Mouse (Mus musculus): Measurements from ENCODE around the gene Hist2h2bb. TPM values are rescaled to one million over a fixed set of nuclear protein-coding genes. Genes with fewer than 3 reads are reported as not detected.
"Not testable (repeated sequence)": the region's sequence is repeated elsewhere in the genome, so short reads cannot be mapped to it uniquely, and the experiment has no call there.

Gene Hist2h2bb
- polyA plus RNA-seq, 1 experiment: 1.4 TPM

DNA sequence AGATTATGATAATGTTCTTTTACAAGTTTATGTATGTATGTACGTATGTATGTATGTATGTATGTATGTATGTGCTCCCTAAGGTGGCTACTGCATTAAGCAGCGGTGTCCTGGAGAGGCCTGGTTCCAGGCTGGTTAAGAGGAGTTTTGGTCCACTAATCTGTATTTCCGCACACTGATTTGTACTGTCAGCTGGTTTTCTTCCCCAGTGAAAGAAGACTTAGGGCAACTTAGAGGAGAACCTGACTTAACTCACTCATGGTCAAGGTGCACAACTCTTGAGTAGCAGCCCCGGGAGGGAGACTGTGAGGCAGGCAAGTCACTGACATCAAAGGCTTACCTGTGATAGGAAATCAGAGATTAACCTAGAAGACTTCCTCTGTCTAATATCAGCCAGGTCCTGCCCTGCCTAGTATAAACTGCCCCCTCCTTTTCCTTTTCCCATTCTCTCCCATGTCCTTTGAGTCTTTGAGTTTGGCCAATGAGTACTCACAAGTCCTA is 32.7 kb upstream of the Hist2h2bb start:
- Histone ChIP-seq H3K27ac (ENCODE audit: control insufficient read depth, insufficient read depth, low read depth, low read length) (no peak overlapping the region), H3K27me3 (ENCODE audit: control insufficient read depth, insufficient read depth, low read length) (no peaks in the 10 kb centered on the region), H3K36me3 (ENCODE audit: control insufficient read depth, insufficient read depth, low read length) (no peaks in the 10 kb centered on the region), H3K4me1 (ENCODE audit: control insufficient read depth, insufficient read depth, low read length) (peaks cover 5% of the 10 kb centered on the region; the same call in 1 of the 2 replicates), H3K4me3 (ENCODE audit: control insufficient read depth, low read depth, low read length) (peak overlapping the region; percentile 85)
- TF ChIP-seq POLR2A (IDR thresholded peaks at IDR 0.05; ENCODE audit: control insufficient read depth, low read depth, low read length): no peak
- no peak for TF ChIP-seq CTCF (IDR thresholded peaks at IDR 0.05; ENCODE audit: control insufficient read depth, insufficient read depth, insufficient replicate concordance, low read depth, low read length)

GRCm38 (mm10) chr3:96237335-96237903 is 32.1 kb upstream of the Hist2h2bb start:
- Histone ChIP-seq H3K36me3 (ENCODE audit: control insufficient read depth, insufficient read depth, low read length) (no peaks in the 10 kb centered on the region), H3K4me3 (ENCODE audit: control insufficient read depth, low read depth, low read length) (peak overlapping the region; percentile 85), H3K4me1 (ENCODE audit: control insufficient read depth, insufficient read depth, low read length) (peaks cover 5% of the 10 kb centered on the region; the same call in 1 of the 2 replicates), H3K27ac (ENCODE audit: control insufficient read depth, insufficient read depth, low read depth, low read length) (no peak overlapping the region), H3K27me3 (ENCODE audit: control insufficient read depth, insufficient read depth, low read length) (no peaks in the 10 kb centered on the region)
- TF ChIP-seq CTCF (IDR thresholded peaks at IDR 0.05; ENCODE audit: control insufficient read depth, insufficient read depth, insufficient replicate concordance, low read depth, low read length): no peak
- no peak for TF ChIP-seq POLR2A (IDR thresholded peaks at IDR 0.05; ENCODE audit: control insufficient read depth, low read depth, low read length)

DNA sequence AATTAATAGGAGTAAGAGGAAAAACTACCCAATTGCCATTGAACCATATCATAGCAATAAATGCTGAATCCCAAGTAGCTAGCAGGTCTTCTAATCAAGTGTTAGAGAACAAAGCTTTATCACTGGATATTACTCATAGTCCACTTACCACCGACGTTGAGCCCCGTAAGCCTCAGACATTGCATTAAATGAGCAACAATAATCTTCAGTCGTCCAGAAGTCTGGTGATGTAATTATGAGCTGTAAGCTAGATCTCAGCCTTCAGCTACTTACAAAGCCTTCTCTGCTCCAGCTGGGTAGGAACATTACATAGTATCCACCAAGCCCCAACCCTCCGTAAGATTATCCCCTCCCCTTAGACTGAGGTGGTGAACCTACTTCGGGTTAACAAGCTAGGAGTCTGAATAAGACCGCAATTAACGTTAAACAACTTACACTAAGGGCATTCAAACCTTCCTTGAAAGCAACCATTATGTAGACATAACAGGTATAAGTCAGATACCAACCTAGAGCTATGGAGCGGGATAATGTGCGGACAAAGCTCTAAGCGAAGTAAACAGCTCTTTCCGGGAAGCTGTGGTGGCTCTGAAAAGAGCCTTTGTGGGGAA is 31.5 kb upstream of the Hist2h2bb start:
- Histone ChIP-seq H3K36me3 (ENCODE audit: control insufficient read depth, insufficient read depth, low read length) (no peaks in the 10 kb centered on the region), H3K27ac (ENCODE audit: control insufficient read depth, insufficient read depth, low read depth, low read length) (peak overlapping the region; percentile 71), H3K27me3 (ENCODE audit: control insufficient read depth, insufficient read depth, low read length) (no peaks in the 10 kb centered on the region), H3K4me3 (ENCODE audit: control insufficient read depth, low read depth, low read length) (peak overlapping the region; percentile 85), H3K4me1 (ENCODE audit: control insufficient read depth, insufficient read depth, low read length) (peaks cover 5% of the 10 kb centered on the region; the same call in 1 of the 2 replicates)
- TF ChIP-seq CTCF (IDR thresholded peaks at IDR 0.05; ENCODE audit: control insufficient read depth, insufficient read depth, insufficient replicate concordance, low read depth, low read length): no peak
- TF ChIP-seq POLR2A (IDR thresholded peaks at IDR 0.05; ENCODE audit: control insufficient read depth, low read depth, low read length): no peak

- not testable (repeated sequence) for H3K27me3 ChIP-seq (ENCODE audit: control insufficient read depth, insufficient read depth, low read length); H3K36me3 ChIP-seq (ENCODE audit: control insufficient read depth, insufficient read depth, low read length)
- H3K27ac ChIP-seq (ENCODE audit: control insufficient read depth, insufficient read depth, low read depth, low read length): peak within 1 kb of the TSS; percentile 76
Measured at GRCm38 (mm10) chr3:96238954-96239793, 30.4 kb upstream of the Hist2h2bb start, which contains the start of gene Hist2h3c2. TSS of gene Hist2h3c2 (minus strand) at chr3:96239127.

DNA sequence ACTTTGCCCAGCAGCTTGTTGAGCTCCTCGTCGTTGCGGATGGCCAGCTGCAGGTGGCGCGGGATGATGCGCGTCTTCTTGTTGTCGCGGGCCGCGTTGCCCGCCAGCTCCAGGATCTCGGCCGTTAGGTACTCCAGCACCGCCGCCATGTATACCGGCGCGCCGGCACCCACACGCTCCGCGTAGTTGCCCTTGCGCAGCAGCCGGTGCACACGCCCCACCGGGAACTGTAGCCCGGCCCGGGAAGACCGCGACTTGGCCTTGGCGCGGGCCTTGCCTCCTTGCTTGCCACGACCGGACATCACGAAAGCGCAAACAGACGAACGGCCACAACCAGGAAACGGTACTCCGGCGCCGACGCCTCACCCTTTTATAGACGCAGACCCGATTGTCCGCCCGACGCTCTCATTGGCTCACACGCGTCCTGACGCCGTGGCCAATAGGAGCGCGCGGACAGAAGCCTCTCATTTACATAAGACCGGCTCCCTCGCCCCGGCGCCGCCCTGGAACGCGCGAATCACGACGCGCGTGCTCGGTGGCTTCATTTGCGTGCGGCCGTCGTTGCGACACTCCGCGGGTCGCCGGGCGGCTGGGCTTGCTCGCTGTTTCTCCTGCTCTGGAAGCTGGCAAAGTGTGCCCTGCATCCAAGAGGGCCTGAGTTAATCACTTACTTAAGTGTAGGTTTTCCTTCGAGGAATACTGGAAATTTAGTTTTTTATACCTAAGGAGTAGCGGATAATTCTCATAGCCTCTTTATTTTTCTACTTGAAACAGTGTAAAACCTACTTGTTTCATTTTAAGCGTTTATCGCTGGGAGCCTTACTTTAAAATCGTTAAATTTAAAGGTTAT is 29.4 kb upstream of the Hist2h2bb start, which contains the start of gene Hist2h2aa2:
Hist2h2aa2 (minus strand) TSS at position 328 of the 850 bp plus-strand sequence.
- not testable (repeated sequence) for H3K36me3 ChIP-seq (ENCODE audit: control insufficient read depth, insufficient read depth, low read length); H3K27me3 ChIP-seq (ENCODE audit: control insufficient read depth, insufficient read depth, low read length); H3K4me1 ChIP-seq (ENCODE audit: control insufficient read depth, insufficient read depth, low read length)
- peak within 1 kb of the TSS; percentile 86 for H3K4me3 ChIP-seq (ENCODE audit: control insufficient read depth, low read depth, low read length)
- TF ChIP-seq POLR2A (IDR thresholded peaks at IDR 0.05; ENCODE audit: control insufficient read depth, low read depth, low read length): peak; percentile 73
- peak within 1 kb of the TSS; percentile 84 for H3K27ac ChIP-seq (ENCODE audit: control insufficient read depth, insufficient read depth, low read depth, low read length)

More at GRCm38 (mm10) chr3:96238954-96239793, 30.4 kb upstream of the Hist2h2bb start, which contains the start of gene Hist2h3c2:
- H3K4me3 ChIP-seq (ENCODE audit: control insufficient read depth, low read depth, low read length): peak within 1 kb of the TSS; percentile 85
- H3K4me1 ChIP-seq (ENCODE audit: control insufficient read depth, insufficient read depth, low read length): not testable (repeated sequence)

DNA sequence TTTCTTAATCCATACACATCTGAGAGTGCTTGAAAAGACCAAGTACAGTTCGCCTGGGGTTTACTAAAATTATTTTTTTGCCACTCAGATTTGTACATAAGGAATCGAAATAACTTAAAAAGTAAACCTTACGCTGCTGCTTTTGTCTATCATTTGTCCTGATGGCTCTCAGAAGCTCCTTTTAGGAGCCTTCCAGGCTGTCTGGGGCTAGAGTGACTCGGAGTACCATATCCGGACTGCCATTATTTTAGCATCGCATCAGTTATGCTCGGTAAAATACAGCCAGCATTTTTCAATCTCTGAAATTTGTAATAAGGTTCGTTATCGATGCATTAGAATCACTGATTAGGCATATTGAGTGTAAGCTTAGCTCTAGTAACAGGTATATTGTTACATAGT is 28.8 kb upstream of the Hist2h2bb start:
- no peak for TF ChIP-seq CTCF (IDR thresholded peaks at IDR 0.05; ENCODE audit: control insufficient read depth, insufficient read depth, insufficient replicate concordance, low read depth, low read length)
- TF ChIP-seq POLR2A (IDR thresholded peaks at IDR 0.05; ENCODE audit: control insufficient read depth, low read depth, low read length): no peak
- Histone ChIP-seq H3K4me3 (ENCODE audit: control insufficient read depth, low read depth, low read length) (peak overlapping the region; percentile 74; the same call in 1 of the 2 replicates), H3K27me3 (ENCODE audit: control insufficient read depth, insufficient read depth, low read length) (no peaks in the 10 kb centered on the region), H3K27ac (ENCODE audit: control insufficient read depth, insufficient read depth, low read depth, low read length) (peak overlapping the region; percentile 84), H3K4me1 (ENCODE audit: control insufficient read depth, insufficient read depth, low read length) (peaks cover 5% of the 10 kb centered on the region; the same call in 1 of the 2 replicates), H3K36me3 (ENCODE audit: control insufficient read depth, insufficient read depth, low read length) (no peaks in the 10 kb centered on the region)

Measured in testis, adult 2 months (tissue).